Mouse (Mus musculus) embryonic facial prominence, embryonic 10.5 days (tissue): Measurements from ENCODE around the gene Aass. TPM values are rescaled to one million over a fixed set of nuclear protein-coding genes. Genes with fewer than 3 reads are reported as not detected.
"Not testable (repeated sequence)": the region's sequence is repeated elsewhere in the genome, so short reads cannot be mapped to it uniquely, and the experiment has no call there.

Source experiments
- DNase-seq: peaks from one replicate; pipeline ENCODE4 v3.0.0-alpha.2; 2017; ENCODE audit warnings: low spot score
- H3K27ac ChIP-seq: fragments of 300-500 bp; sonication (generic); replicated peaks from 2 replicates; pipeline ENCODE4 v1.5.1; 2016; ENCODE audit warnings: mild to moderate bottlenecking
- H3K27me3 ChIP-seq: fragments of 300-500 bp; sonication (generic); replicated peaks from 2 replicates; pipeline ENCODE4 v1.6.1; 2016; ENCODE audit warnings: low read depth, mild to moderate bottlenecking; ENCODE audit not compliant: poor library complexity, severe bottlenecking
- H3K36me3 ChIP-seq: fragments of 300-500 bp; sonication (generic); replicated peaks from 2 replicates; pipeline ENCODE4 v1.6.1; 2016; ENCODE audit warnings: mild to moderate bottlenecking, moderate library complexity
- H3K4me1 ChIP-seq: fragments of 300-500 bp; sonication (generic); 2 replicates; pipeline ENCODE4 v1.6.1; 2016
- H3K4me3 ChIP-seq: fragments of 300-500 bp; sonication (generic); 2 replicates; pipeline ENCODE4 v1.5.1; 2016; ENCODE audit warnings: mild to moderate bottlenecking, moderate library complexity
- H3K9me3 ChIP-seq: fragments of 300-500 bp; sonication (generic); 2 replicates; pipeline ENCODE4 v1.6.1; 2016; ENCODE audit warnings: mild to moderate bottlenecking
- WGBS: fragments of 180-500 bp; shearing (Covaris S2); methylation state at CpG from one replicate; pipeline ENCODE4 v1.1.7; 2016; 5-methylcytosine and 5-hydroxymethylcytosine counted together
- polyA plus RNA-seq: library from polyadenylated mRNA; unstranded; fragments of >200 nt; fragmentation: Nextera tagmentation; extraction: Ambion mirVana; gene quantifications from 2 replicates; pipeline ENCODE4 v1.2.1, GENCODE M21; 2016

The Aass gene
- polyA plus RNA-seq, 1 experiment from 2014 or later: 3.4 TPM

DNA sequence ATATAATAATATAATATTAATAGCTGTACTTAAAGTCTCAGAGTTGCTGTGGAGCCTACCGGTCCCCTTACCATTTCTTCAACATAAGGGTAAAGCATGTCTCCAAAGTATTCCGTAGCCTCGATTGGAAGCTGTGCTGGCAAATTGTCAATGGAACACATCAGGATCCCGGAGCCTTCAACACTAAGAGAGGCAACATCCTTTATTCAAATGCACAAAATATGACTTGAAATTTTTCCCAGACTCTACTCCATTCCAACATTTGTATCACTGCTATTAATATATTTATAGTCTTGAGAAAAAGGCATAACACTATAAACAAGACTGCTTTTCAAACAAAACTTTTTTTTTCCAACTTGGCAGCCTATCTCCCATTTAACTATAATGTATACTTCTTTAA is 25.7 kb downstream of the Aass start:
- WGBS: 95% methylated on average over 4 of the region's 4 CpGs
- Histone ChIP-seq H3K27ac (no peak overlapping the region), H3K4me1 (no peaks in the 10 kb centered on the region), H3K4me3 (no peak overlapping the region), H3K27me3 (no peaks in the 10 kb centered on the region), H3K9me3 (no peaks in the 10 kb centered on the region), H3K36me3 (no peaks in the 10 kb centered on the region)
- DNase-seq: no peak

DNA sequence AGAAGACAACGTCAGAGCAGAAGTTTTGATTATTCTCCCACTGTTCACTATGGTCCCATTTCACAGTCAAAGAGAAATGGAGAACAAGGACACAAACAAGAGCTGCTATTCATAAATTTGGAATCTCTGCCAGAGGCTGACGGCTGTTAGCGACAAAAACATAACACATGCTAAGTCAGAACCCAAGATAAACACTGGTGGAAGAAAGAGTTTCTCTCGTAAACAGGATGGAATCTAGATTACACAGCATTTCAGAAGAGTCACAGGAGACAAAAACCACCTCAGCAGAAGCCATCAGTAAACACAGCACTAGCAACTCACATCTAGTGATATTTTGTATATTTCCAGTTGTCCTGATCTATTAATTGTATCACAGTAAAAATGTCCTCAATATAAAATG is 26.4 kb downstream of the Aass start:
- no peaks in the 10 kb centered on the region for H3K4me1 ChIP-seq
- no peaks in the 10 kb centered on the region for H3K9me3 ChIP-seq
- H3K27ac ChIP-seq: no peak overlapping the region
- no peaks in the 10 kb centered on the region for H3K36me3 ChIP-seq
- 71% methylated on average over 4 of the region's 4 CpGs for WGBS
- H3K27me3 ChIP-seq: no peaks in the 10 kb centered on the region
- no peak overlapping the region for H3K4me3 ChIP-seq
- no peak for DNase-seq

DNA sequence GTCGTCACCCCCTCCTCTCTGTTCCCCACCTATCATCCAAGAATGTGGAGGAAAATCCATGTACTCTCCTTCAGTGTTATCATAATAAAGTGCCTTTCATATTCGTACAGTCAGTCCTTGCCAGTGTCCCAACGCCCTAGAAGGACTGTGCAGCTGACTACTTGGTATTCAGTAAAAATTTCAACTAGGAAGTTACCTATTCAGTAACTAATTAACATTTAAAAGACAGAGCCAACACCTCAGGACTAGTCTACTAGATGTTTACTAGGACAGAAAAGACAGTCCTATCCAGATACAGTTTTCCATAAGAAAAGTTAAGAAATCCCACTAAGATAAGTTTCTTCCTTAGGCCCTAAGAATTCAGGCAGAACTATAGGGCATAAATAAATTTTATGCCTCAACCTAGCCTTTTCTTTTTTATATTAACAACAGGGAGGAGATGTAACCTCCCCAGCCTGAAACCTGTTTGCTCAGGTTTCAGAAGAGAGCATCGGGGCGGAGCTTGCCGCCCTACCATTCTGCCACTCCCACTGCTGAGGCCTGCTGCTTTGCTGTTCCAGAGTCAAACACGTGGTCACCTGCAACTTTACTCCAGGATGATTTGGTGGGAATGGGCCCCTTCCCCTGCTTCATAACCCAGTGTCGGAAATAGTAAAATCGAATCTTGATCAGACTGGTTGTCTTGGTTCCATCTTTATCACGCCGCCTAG is 42.3 kb downstream of the Aass start:
- H3K27me3 ChIP-seq, H3K27ac ChIP-seq, H3K4me1 ChIP-seq, H3K36me3 ChIP-seq, H3K4me3 ChIP-seq, DNase-seq, H3K9me3 ChIP-seq: not testable (repeated sequence)
- 92% methylated on average over 11 of the region's 11 CpGs for WGBS

DNA sequence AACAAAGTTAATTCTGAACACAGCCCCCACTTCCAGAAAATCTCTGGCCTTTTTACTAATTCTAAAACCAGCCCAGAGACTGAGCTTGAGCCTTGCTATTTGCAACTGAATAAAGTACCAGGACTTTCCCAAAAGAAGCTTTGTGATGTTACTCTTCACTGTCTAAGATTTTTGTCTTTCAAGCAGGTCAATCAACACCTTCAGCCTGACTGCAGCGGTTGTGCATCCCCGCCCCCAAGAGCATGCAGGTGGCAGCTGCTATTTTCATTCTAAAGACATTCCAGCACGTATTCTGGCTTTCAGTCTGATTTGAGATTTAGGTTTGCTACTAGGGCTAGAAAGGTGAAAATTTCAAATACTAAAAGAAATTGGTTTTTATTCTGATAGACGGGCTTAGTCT is 43.5 kb downstream of the Aass start:
- WGBS: 80% methylated on average over 4 of the region's 4 CpGs
- not testable (repeated sequence) for H3K27me3 ChIP-seq, H3K36me3 ChIP-seq, H3K4me3 ChIP-seq, H3K4me1 ChIP-seq, H3K27ac ChIP-seq, H3K9me3 ChIP-seq, DNase-seq

DNA sequence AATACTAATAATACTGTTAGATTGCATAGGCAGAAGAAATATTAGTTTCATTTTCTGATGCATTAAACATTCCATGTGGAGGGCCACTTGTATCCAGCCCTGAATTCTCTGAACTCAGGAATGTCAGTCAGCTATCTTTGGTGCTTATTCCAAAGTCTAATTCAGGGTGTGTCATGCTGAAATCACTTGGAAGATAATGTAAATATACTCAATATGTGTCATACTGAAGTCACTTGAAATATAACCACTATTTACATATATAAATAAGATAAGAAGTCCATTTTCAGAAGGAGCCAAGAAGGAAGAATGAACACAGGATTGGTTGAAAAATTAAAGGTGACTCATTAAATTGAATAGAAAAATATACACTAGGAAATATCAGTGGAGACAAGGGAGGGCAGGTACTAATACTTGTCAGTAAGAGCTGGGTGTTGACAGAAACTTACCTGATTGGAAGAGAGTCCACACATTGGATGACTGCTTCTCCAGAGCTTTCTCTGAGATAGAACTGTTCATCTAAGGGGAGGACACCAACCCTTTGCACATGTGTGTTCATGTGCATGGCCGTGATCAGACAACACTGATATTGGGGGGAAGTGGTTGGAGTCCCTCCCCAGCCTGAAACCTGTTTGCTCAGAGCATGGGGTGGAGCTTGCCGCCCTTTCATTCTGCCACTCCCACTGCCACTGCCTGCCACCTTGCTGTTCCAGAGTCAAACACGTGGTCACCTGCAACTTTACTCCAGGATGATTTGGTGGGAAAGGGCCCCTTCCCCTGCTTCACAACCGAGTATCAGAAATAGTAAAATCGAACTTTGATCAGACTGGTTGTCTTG is 48.0 kb downstream of the Aass start:
- Histone ChIP-seq H3K4me3 (no peak overlapping the region), H3K36me3 (no peaks in the 10 kb centered on the region), H3K27ac (no peak overlapping the region), H3K27me3 (no peaks in the 10 kb centered on the region), H3K9me3 (0 out of 2 replicates have a peak, but pooled peaks cover 4% of the 10 kb centered on the region), H3K4me1 (peaks cover 6% of the 10 kb centered on the region)
- no peak for DNase-seq
- 89% methylated on average over 5 of the region's 5 CpGs for WGBS

DNA sequence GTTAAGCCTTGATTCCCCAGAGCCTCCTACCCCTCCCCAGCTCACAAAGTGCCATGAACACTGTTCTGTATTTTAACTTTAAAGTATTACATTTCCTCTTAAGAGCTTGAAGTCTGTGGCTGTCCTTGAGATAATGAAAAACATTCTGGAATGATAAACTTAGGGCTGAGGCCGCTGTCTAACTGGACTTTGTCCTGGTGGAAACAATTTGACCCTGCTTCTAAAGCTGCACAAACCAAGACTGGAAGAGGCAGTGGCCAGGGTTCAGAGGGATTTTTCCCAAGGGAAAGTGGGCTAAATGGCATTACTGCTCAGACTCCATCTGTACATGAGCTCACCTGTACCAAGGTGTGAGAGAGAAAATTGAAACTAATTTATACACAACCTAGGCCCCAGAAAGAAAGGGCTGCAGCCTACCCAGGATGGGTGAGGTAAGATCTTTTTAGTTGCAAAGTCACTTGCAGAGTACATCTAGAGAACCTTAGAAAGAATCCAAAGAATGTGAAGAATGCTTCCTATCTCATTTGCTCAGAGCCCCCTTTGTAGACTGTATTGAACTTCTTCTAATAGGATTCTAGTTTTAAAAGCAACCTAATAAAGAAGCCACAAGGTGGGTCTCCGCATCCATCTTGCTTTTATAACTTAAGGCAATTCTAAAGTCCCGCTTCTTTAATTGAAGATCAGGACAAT is 52.6 kb downstream of the Aass start:
- no peak overlapping the region for H3K4me3 ChIP-seq
- H3K27ac ChIP-seq: no peak overlapping the region
- peak; percentile 12 for DNase-seq
- peaks cover 8% of the 10 kb centered on the region for H3K4me1 ChIP-seq
- no peaks in the 10 kb centered on the region for H3K27me3 ChIP-seq
- 49% methylated on average over 3 of the region's 3 CpGs for WGBS
- H3K9me3 ChIP-seq: no peaks in the 10 kb centered on the region
- H3K36me3 ChIP-seq: no peaks in the 10 kb centered on the region

DNA sequence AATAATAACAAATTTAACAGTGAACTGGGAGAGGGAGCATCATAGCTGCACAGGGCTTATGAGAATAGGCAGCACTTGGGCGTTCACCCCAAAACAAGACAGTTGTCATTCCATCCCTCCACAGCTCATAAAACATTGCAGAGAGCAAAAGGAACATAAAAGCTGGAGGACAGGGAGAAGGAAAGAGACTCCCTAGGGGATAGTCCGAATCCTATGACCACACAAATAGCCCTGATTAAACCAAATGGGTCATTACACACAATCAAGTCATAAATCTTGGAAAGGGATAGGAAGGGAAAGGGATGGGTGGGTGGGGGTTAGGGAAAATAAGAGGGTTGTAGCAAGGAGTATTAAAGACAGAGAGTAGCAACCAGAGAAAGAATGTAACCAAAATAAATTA is 54.5 kb downstream of the Aass start:
- no peak for DNase-seq
- H3K36me3 ChIP-seq: no peaks in the 10 kb centered on the region
- no peak overlapping the region for H3K4me3 ChIP-seq
- H3K27ac ChIP-seq: no peak overlapping the region
- WGBS: 82% methylated on average over 2 of the region's 2 CpGs
- H3K27me3 ChIP-seq: no peaks in the 10 kb centered on the region
- no peaks in the 10 kb centered on the region for H3K9me3 ChIP-seq
- H3K4me1 ChIP-seq: peaks cover 8% of the 10 kb centered on the region

DNA sequence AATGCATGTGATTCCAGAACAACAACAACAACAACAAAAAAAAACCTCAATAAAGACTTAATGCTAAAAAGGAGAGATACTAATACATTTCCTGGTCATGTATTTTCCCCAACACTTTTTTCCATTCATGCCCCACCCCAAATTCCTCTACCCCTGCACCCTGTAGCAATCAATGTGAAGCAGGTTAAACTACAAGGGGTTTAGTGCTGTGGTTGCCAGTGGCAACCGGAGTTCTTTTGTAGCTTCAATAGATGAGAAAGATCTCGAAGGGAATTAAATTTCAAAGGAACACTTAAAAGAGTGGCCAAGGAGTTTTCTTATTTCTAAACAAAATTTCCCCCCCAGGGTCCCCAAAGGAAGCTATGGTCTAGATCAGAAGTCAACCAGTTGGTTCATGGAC is 56.7 kb downstream of the Aass start:
- Histone ChIP-seq H3K9me3 (no peaks in the 10 kb centered on the region), H3K36me3 (no peaks in the 10 kb centered on the region), H3K4me1 (peaks cover 8% of the 10 kb centered on the region), H3K27ac (no peak overlapping the region), H3K27me3 (no peaks in the 10 kb centered on the region), H3K4me3 (no peak overlapping the region)
- WGBS: 78% methylated on average over 2 of the region's 2 CpGs
- DNase-seq: no peak

DNA sequence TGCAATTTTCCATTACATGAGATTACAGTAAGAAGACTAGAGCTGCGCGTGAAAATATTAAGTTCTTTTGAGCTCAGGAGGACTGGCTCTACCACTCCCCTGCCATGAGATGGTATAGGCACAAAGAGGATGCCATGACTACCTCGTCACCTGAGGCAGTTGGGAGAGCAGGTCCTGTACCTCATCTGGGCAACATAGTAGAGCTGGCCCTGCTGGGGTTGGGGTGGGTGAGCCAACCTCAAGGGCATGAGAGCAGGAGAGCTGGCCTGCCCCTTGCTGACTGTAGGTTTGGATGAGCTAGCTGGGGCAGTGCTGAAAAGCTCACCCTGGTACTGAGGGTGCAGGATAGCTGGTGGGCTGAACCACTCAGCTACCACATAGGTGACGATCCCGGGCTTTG is 77.1 kb downstream of the Aass start:
- Histone ChIP-seq H3K4me3 (no peak overlapping the region), H3K27ac (no peak overlapping the region), H3K9me3 (peaks cover 6% of the 10 kb centered on the region), H3K4me1 (no peaks in the 10 kb centered on the region), H3K36me3 (peaks cover 7% of the 10 kb centered on the region; the same call in 1 of the 2 replicates), H3K27me3 (no peaks in the 10 kb centered on the region)
- 93% methylated on average over 5 of the region's 5 CpGs for WGBS
- DNase-seq: no peak

DNA sequence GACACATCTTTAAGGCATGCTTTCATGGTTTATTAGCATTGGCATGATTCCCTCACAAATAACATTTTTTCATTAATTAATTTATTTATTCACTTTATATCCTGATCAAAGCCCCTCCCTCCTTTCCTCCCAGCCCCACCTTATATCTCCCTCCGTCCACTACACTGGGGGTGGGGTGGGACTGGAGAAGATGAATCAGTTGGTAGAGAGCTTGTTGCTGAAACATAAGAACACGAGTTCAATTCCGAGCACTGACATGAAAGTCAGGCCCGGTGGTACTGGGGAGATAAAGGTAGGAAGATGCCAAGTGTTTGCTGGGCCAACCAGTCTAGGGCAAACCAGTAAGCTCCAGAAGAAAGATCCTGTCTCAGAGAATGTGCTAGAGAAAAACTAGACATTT is 84.0 kb downstream of the Aass start:
- Histone ChIP-seq H3K4me1 (no peaks in the 10 kb centered on the region), H3K27me3 (no peaks in the 10 kb centered on the region), H3K36me3 (peaks cover 5% of the 10 kb centered on the region; the same call in 1 of the 2 replicates), H3K9me3 (peaks cover 6% of the 10 kb centered on the region), H3K4me3 (no peak overlapping the region), H3K27ac (no peak overlapping the region)
- no peak for DNase-seq
- WGBS: 86% methylated on average over 4 of the region's 4 CpGs

DNA sequence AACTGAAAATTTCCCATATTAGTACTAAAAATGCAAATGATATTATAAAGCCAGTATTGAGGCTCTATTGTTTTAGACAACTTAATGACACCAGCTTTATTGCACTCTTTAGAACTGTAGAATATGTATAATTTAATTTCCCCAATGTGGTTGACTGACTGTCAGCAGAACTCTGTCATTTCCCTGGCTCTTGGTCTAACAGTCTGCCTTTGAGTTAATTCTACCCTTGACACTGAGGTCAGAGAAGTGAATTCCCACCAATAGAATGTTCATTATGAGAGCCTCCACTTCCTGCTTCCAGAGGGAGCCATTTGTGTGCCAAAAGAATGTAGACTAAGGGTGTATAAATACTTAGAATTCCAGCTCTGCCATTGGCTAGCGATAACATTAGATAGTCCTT is 104.5 kb downstream of the Aass start:
- H3K27ac ChIP-seq: no peak overlapping the region
- WGBS: 73% methylated on average over 1 of the region's 1 CpGs
- H3K4me1 ChIP-seq: peaks cover 7% of the 10 kb centered on the region
- H3K9me3 ChIP-seq: no peaks in the 10 kb centered on the region
- no peaks in the 10 kb centered on the region; the same call in 1 of the 2 replicates for H3K36me3 ChIP-seq
- no peak for DNase-seq
- no peak overlapping the region for H3K4me3 ChIP-seq
- H3K27me3 ChIP-seq: no peaks in the 10 kb centered on the region
